Mouse (Mus musculus) hematopoietic stem cell, adult 5-6 weeks (primary cell): ENCODE results near the gene Stip1. TPM values are rescaled to one million over a fixed set of nuclear protein-coding genes. Genes with fewer than 3 reads are reported as not detected.
"Not testable (repeated sequence)": the region's sequence is repeated elsewhere in the genome, so short reads cannot be mapped to it uniquely, and the experiment has no call there.

ENCODE experiments used
- ATAC-seq, 2 experiments: fragments of 125-278 bp in 1 of 2; replicated peaks in 1 of 2; 2 replicates each; pipeline ENCODE4 v1.8.0; 2016 to 2017; ENCODE audit warnings: inconsistent platforms in 2 of 2, mild to moderate bottlenecking in 2 of 2, moderate number of reproducible peaks in 2 of 2, low read depth in 1 of 2, moderate TSS enrichment in 1 of 2; ENCODE audit not compliant: low FRiP score in 2 of 2, poor library complexity in 2 of 2, severe bottlenecking in 2 of 2, insufficient read depth in 1 of 2, low TSS enrichment in 1 of 2
- total RNA-seq: library from RNA; stranded (forward); fragments of 172-1452, 232-1000 nt; gene quantifications from 2 replicates; pipeline ENCODE4 v1.2.3, GENCODE M21; 2017

Gene Stip1
- total RNA-seq, 1 experiment from 2014 or later, result 250 TPM

DNA sequence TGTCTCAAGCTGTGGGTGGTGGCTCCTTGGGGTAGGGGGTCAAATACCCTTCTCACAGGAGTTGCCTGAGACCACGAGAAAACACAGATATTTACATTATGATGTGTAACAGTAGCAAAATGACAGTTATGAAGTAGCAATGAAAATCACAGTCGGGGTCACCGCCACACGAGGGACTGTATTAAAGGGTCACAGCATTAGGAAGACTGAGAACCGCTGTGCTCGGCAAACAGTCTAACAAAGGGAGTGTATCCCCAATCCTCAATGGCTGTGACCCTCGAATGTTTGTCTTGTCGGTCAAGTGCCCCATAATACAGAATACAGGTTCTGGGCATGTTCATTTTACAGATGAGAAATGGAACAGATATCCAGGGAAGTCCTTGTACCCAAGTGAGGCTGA lies 45.8 kb downstream of the Stip1 start:
- no peak for ATAC-seq

- no peak for ATAC-seq
These were observed 46.6 kb downstream of the Stip1 start for GRCm38 (mm10) chr19:6993011-6993770.

- peak; percentile 96 to 97 for ATAC-seq
These were observed 47.5 kb downstream of the Stip1 start, which contains the start of gene Dnajc4 for GRCm38 (mm10) chr19:6992011-6992858. TSS of gene Dnajc4 (minus strand) at chr19:6992572.

DNA sequence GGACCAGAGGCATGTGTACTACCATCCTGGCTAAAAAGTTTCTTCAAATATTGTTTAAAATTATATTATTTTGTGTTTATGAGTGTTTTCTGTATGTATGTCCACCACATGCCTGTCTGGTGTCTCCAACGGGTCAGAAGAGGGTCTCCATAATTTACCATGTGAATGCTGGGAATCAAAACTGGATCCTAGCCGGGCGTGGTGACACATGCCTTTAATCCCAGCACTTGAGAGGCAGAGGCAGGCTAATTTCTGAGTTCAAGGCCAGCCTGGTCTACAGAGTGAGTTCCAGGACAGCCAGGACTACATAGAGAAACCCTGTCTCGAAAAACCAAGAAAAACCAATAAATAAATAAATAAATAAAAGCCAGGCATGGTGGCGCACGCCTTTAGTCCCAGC lies 48.6 kb downstream of the Stip1 start:
- not testable (repeated sequence) for ATAC-seq

GRCm38 (mm10) chr19:6990712-6991111 lies 49.1 kb downstream of the Stip1 start:
- no peak for ATAC-seq

- no peak for ATAC-seq
These were observed 50.5 kb downstream of the Stip1 start for GRCm38 (mm10) chr19:6989251-6989650.

GRCm38 (mm10) chr19:6987904-6988285 lies 51.9 kb downstream of the Stip1 start:
- ATAC-seq, result no peak

GRCm38 (mm10) chr19:6987061-6987903 lies 52.5 kb downstream of the Stip1 start, which contains the start of gene Vegfb:
TSS of gene Vegfb (minus strand) at chr19:6987651.
- peak in 1 of 2 experiments; percentile 49; a peak in 2 of 4 replicates for ATAC-seq

DNA sequence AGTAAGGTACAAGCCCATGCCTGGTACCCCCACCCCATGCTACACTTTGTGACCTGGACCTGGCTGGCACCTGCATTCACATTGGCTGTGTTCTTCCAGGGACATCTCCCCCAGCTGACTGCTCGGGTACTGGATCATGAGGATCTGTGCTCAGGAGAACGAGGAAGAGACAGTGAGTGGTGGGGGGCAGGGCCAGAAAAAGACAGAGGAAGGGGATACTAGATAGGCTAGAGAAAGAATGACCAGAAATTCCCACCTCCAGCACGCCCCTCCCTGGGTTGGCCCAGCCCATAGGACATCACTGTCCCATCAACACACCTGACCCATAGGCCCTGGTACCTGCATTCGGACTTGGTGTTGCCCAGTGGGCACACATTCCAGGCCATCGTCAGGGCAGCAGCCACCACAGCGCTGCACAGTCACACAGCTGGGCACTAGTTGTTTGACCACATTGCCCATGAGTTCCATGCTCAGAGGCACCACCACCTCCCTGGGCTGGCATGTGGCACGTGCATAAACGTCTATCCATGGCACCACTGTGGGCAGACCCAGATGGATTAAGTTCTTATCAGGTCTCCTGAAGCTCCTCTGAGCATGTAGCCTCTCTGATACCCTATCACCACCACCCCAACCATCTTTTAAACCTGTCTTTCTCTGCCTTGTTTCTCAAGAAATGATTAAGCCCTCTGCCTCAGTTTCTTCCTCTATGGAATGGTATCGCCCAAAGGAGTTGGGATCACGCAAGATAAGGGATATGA lies 53.6 kb downstream of the Stip1 start:
- ATAC-seq, result no peak; a peak in 1 of 4 replicates

DNA sequence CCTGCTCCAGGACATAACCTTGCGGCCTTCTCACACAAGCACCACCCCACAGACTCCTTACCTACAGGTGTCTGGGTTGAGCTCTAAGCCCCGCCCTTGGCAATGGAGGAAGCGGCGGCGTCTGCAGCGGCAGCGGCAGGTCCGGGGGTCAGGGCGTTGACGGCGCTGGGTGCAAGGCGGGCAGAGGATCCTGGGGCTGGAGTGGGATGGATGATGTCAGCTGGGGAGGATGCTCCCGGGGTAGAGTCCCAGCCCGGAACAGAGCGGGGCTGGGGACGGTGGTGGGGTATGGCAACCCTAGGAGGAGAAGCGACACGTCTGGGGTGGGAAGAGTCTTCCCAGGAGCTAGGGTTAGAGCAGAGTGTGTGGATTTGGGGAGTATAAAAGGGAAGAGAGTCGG lies 54.5 kb downstream of the Stip1 start:
- ATAC-seq, result no peak

DNA sequence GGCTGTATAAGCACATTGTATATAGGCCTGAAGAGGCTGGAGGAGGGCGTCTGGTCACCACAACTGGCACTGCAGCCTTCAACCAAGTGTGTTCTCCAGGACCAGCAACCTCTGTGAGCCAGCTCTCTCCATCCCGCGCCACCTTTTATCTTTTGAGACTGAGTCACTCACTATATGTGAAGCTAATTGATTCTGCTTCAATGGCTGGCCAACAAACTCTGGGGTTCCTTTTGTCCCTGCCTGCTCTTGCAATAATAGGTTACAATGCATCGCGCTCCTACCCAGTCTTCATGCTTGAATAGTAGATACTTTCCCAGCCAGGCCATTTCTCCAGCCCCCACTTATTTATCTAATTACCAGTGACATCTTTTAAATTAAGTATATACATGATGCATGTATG lies 56.1 kb downstream of the Stip1 start:
- ATAC-seq, result no peak

GRCm38 (mm10) chr19:6981465-6981864 lies 58.3 kb downstream of the Stip1 start:
- ATAC-seq, result no peak

- ATAC-seq, result peak; percentile 63
These were observed 59.2 kb downstream of the Stip1 start, which contains the start of gene Fkbp2 for GRCm38 (mm10) chr19:6980381-6981093. TSS of gene Fkbp2 (minus strand) at chr19:6980501.

DNA sequence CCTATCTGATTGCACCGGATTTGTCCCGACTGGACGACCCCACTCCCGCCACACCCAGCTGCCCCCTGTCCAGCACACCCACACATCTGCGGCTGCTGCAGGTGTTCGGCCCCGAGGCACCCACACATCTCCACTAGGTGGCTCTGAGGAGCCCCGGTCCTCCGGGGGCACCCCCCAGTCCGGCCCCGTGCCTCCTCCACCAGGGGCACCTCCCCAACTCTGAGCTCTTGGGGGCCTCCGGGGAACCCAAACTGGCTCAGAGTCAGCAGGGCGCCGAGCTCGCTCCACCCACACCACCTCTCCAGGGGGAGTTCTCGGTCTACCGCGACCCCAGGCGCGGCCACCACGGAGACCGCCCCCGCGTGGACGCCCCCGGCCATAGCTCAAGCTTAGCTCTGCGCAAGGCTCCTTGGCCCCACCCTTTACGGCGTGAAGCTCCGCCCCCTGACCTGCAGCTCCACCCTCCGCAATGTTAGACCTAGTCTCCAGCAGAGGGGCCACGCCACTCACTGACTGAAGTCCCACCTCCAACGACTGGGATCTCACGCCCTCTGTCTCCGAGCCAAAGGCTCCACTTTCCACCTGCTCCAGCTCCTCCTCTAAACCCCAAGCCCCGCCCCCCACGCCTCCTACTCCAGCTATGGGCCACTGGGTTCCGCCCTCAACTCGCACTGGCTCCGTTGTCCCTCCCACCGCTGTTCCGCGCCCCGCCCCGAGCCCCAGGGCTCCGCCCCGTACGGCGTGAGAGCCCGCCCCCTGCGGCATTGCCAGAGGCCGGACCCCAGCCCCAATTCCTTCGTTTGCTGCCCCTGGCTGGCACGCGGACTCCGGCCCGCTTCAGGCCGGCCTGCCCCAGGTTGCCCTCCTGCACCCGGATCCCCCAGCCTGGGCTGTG lies 60.0 kb downstream of the Stip1 start:
- peak; percentile 87 to 90 for ATAC-seq

DNA sequence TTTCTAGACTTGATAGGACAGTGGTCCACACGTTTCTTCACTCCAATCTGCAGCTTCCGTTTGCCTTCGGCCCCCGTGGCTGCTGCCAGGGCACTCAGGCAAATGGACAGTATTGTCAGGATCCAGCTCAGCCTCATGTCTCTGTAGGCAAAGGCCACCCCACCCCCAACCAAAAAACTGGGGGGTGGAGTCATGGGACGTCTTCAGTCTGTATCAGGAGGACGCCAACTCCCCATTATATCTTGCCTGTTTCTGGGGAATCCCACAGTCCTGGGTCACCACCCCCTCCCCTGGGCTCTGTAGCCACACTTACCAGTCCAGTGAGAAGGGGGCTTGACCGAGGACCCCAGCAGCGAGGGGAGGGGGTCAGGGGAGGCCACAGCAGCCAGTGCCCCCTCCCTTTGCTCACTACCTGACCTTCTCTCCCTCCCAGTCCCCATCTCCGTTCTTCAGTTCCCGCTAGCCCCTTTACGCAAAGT lies 60.7 kb downstream of the Stip1 start:
- no peak for ATAC-seq
